Mouse (Mus musculus) kidney, embryonic 14.5 days (tissue): ENCODE results near the gene Ccdc47. TPM values are rescaled to one million over a fixed set of nuclear protein-coding genes. Genes with fewer than 3 reads are reported as not detected.

Experiments used
- ATAC-seq: fragments of 200-750 bp; cut with Nextera tagmentation; 2 replicates; pipeline ENCODE4 v1.8.0; 2017; ENCODE audit warnings: moderate number of reproducible peaks, mild to moderate bottlenecking, moderate TSS enrichment, moderate library complexity; ENCODE audit not compliant: low FRiP score, low TSS enrichment
- H3K27ac ChIP-seq: fragments of 300-500 bp; sonication (generic); 2 replicates; pipeline ENCODE4 v1.5.1; 2014; ENCODE audit warnings: low read depth, mild to moderate bottlenecking, low read length, moderate library complexity, mixed read lengths
- H3K27me3 ChIP-seq: fragments of 300-500 bp; sonication (generic); 2 replicates; pipeline ENCODE4 v1.6.1; 2014; ENCODE audit warnings: mild to moderate bottlenecking, low read length; ENCODE audit not compliant: control insufficient read depth, insufficient read depth
- H3K36me3 ChIP-seq: fragments of 300-500 bp; sonication (generic); 2 replicates; pipeline ENCODE4 v1.6.1; 2014; ENCODE audit warnings: low read length, mixed read lengths; ENCODE audit not compliant: control insufficient read depth, insufficient read depth
- H3K4me1 ChIP-seq: fragments of 300-500 bp; sonication (generic); 2 replicates; pipeline ENCODE4 v1.6.1; 2014; ENCODE audit warnings: low read length, mixed read lengths; ENCODE audit not compliant: control insufficient read depth, insufficient read depth
- H3K4me2 ChIP-seq: fragments of 300-500 bp; sonication (generic); replicated peaks from 2 replicates; pipeline ENCODE4 v1.6.1; 2014; ENCODE audit warnings: low read depth, mild to moderate bottlenecking, low read length
- H3K4me3 ChIP-seq: fragments of 300-500 bp; sonication (generic); 2 replicates; pipeline ENCODE4 v1.5.1; 2014; ENCODE audit warnings: mild to moderate bottlenecking, low read length
- H3K9ac ChIP-seq: fragments of 300-500 bp; sonication (generic); 2 replicates; pipeline ENCODE4 v1.6.1; 2014; ENCODE audit warnings: low read depth, mild to moderate bottlenecking, low read length, moderate library complexity
- H3K9me3 ChIP-seq: fragments of 300-500 bp; sonication (generic); 2 replicates; pipeline ENCODE4 v1.6.1; 2016; ENCODE audit warnings: low read length; ENCODE audit not compliant: control insufficient read depth
- WGBS: fragments of 180-500 bp; shearing (Covaris S2); extraction: QIAGEN DNeasy Blood & Tissue Kit; methylation state at CpG from one replicate; pipeline ENCODE4 v1.1.7; 2014; 5-methylcytosine and 5-hydroxymethylcytosine counted together
- polyA plus RNA-seq: library from polyadenylated mRNA; unstranded; fragments of >200 nt; fragmentation: Nextera tagmentation; extraction: Ambion mirVana; gene quantifications from 2 replicates; pipeline ENCODE4 v1.2.1, GENCODE M21; 2014

The Ccdc47 gene
- polyA plus RNA-seq, 1 experiment from 2014 or later = 60.3 TPM

GRCm38 (mm10) chr11:106192657-106193370 is 23.3 kb downstream of the Ccdc47 start:
- peak overlapping the region; percentile 59 for H3K9ac ChIP-seq
- peak overlapping the region; percentile 63 for H3K27ac ChIP-seq
- peak overlapping the region; percentile 53 for H3K4me3 ChIP-seq
- H3K36me3 ChIP-seq = peaks cover 11% of the 10 kb centered on the region; the same call in 1 of the 2 replicates
- no peaks in the 10 kb centered on the region for H3K27me3 ChIP-seq
- peak overlapping the region; percentile 43 for H3K4me2 ChIP-seq
- no peaks in the 10 kb centered on the region for H3K9me3 ChIP-seq
- H3K4me1 ChIP-seq = no peaks in the 10 kb centered on the region
- 9% methylated on average over 19 of the region's 19 CpGs for WGBS
- no peak; the same call in 1 of the 2 replicates for ATAC-seq

DNA sequence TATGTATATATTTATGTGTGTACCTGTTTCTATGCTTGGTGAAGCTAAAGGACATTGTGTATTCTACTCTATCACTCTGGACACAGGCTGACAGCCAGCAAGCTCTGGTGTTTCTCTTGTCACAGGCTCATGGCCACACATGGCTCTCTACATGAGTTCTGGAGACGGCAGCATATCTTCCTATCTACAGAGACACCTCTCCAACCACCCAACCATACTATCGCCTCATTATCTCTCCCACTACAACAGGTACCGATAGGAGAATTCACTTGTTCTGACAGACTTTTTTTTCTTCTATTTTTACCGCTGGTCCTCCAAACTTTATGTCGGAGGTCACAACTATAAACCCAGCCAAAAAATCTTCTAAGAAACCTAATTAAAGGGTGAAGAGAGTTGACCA is 23.9 kb downstream of the Ccdc47 start:
- H3K4me3 ChIP-seq = peak overlapping the region; percentile 53; the same call in 1 of the 2 replicates
- no peaks in the 10 kb centered on the region for H3K9me3 ChIP-seq
- H3K4me2 ChIP-seq = peak overlapping the region; percentile 43
- H3K27ac ChIP-seq = no peak overlapping the region
- WGBS = 77% methylated on average over 5 of the region's 5 CpGs
- H3K4me1 ChIP-seq = no peaks in the 10 kb centered on the region
- ATAC-seq = no peak
- H3K9ac ChIP-seq = peak overlapping the region; percentile 59; the same call in 1 of the 2 replicates
- no peaks in the 10 kb centered on the region for H3K27me3 ChIP-seq
- H3K36me3 ChIP-seq = peaks cover 8% of the 10 kb centered on the region; the same call in 1 of the 2 replicates

DNA sequence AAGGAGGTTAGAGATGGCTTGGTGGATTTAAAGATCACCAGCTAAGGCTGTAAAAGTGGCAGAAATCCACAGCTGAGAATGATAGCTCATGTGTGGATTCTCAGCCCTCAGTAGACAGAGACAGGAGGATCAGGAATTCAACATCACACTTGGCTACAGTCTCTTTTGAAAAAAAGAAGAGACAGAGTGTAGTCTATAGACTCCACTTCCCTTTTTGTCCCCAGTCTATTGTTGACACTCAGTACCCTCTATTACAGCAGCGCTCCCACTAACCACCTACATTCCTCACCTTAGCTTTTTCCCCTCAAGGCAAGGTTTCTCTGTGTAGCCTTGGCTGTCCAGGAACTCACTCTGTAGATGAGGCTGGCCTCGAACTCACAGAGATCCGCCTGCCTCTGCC is 24.4 kb downstream of the Ccdc47 start:
- no peak overlapping the region for H3K27ac ChIP-seq
- H3K27me3 ChIP-seq = no peaks in the 10 kb centered on the region
- WGBS = 97% methylated on average over 3 of the region's 3 CpGs
- peaks cover 4% of the 10 kb centered on the region; the same call in 1 of the 2 replicates for H3K36me3 ChIP-seq
- no peaks in the 10 kb centered on the region for H3K9me3 ChIP-seq
- no peak overlapping the region for H3K9ac ChIP-seq
- no peak for ATAC-seq
- H3K4me3 ChIP-seq = no peak overlapping the region
- H3K4me2 ChIP-seq = no peak overlapping the region
- H3K4me1 ChIP-seq = no peaks in the 10 kb centered on the region

DNA sequence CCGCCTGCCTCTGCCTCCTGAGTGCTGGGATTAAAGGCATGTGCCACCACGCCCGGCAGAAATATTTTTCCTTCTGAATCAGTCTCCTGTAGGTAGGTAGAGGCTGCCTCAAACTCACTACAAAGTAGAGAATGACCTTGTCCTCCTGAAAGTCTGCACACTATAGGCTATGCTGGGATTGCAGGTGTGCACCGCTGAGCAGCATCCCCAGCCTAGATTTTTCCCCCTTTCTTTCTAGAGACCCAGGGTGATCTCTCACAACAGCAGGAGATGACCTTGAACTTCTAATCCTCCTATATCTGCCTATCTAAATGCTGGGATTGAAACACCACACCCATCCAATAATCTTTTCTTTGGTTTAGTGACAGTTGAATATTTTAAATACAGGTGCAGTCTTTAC is 28.8 kb downstream of the Ccdc47 start:
- WGBS = 93% methylated on average over 4 of the region's 4 CpGs
- Histone ChIP-seq H3K4me1 (no peaks in the 10 kb centered on the region), H3K4me2 (no peak overlapping the region), H3K9me3 (no peaks in the 10 kb centered on the region), H3K9ac (no peak overlapping the region), H3K27me3 (no peaks in the 10 kb centered on the region), H3K4me3 (no peak overlapping the region), H3K27ac (no peak overlapping the region), H3K36me3 (peaks cover 20% of the 10 kb centered on the region; the same call in 1 of the 2 replicates)
- no peak for ATAC-seq

GRCm38 (mm10) chr11:106180449-106180801 is 35.7 kb downstream of the Ccdc47 start:
- Histone ChIP-seq H3K27me3 (no peaks in the 10 kb centered on the region), H3K4me1 (no peaks in the 10 kb centered on the region), H3K9ac (no peak overlapping the region), H3K4me2 (no peak overlapping the region), H3K36me3 (peaks cover 26% of the 10 kb centered on the region), H3K9me3 (no peaks in the 10 kb centered on the region), H3K4me3 (no peak overlapping the region), H3K27ac (no peak overlapping the region)
- no peak for ATAC-seq
- WGBS = 78% methylated on average over 2 of the region's 2 CpGs

GRCm38 (mm10) chr11:106179711-106180448 is 36.3 kb downstream of the Ccdc47 start:
- H3K4me2 ChIP-seq = no peak overlapping the region
- ATAC-seq = no peak
- H3K9ac ChIP-seq = no peak overlapping the region
- H3K36me3 ChIP-seq = peaks cover 26% of the 10 kb centered on the region
- H3K4me1 ChIP-seq = no peaks in the 10 kb centered on the region
- H3K4me3 ChIP-seq = no peak overlapping the region
- 81% methylated on average over 7 of the region's 7 CpGs for WGBS
- H3K27ac ChIP-seq = no peak overlapping the region
- H3K9me3 ChIP-seq = no peaks in the 10 kb centered on the region
- no peaks in the 10 kb centered on the region for H3K27me3 ChIP-seq

DNA sequence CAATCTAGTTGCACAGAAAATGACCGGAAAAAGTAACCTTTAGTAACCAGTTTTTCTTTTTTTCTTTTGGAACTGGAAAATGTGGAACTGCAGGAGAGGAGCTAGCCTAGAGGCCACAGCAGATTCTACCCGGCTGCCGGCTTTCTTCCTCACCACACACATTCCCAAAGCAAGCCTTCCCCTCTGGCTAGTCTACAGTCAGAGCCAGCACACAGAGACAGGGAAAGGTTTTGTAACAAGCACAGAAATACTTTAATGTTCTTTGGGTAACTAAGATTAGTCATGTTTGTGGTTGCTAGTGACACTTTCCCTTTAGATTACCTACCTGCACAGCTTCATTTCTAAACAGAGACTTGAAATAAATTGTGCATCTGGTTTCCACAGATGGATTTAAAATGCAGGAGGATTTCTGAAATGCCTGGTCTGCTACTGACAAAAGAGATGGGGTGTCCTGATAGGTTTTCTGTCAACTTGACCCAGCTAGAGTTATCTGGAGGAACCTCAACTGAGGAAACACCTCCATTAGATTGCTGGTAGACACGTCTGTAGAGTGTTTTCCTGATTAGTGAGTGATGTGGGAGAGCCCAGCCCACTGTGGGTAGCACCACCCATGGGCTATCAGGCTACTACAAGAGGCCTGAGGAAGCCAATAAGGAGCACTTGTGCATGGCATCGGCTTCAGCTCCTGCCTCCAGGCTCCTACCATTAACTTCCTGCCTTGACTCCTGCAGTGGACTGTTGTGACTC is 37.9 kb downstream of the Ccdc47 start:
- no peak overlapping the region for H3K9ac ChIP-seq
- 70% methylated on average over 5 of the region's 5 CpGs for WGBS
- ATAC-seq = no peak
- H3K4me1 ChIP-seq = no peaks in the 10 kb centered on the region
- H3K4me2 ChIP-seq = no peak overlapping the region
- H3K27me3 ChIP-seq = no peaks in the 10 kb centered on the region
- no peak overlapping the region for H3K27ac ChIP-seq
- H3K9me3 ChIP-seq = no peaks in the 10 kb centered on the region
- no peak overlapping the region for H3K4me3 ChIP-seq
- peaks cover 13% of the 10 kb centered on the region for H3K36me3 ChIP-seq

DNA sequence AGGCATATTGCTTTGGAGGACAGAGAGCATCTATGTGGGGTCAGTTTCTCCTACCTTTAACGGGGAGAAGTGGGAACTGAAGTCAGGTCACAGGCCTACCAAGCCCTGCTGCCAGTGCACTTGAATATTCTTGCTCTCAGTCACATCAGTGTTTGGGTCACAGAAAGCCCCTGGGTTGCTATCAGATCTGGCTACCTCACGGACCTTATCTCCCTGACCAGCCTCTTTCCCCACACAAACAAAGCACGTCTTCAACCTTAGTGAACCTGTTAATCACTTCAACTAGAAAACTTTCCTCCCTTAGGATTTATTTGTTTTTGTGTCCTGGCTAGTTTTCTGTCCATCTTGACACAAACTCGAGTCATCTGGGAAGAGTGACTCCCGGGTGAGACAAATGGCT is 39.8 kb downstream of the Ccdc47 start:
- WGBS = 78% methylated on average over 5 of the region's 5 CpGs
- Histone ChIP-seq H3K9me3 (no peaks in the 10 kb centered on the region), H3K9ac (no peak overlapping the region), H3K4me1 (no peaks in the 10 kb centered on the region), H3K4me3 (no peak overlapping the region), H3K27me3 (no peaks in the 10 kb centered on the region), H3K36me3 (0 out of 2 replicates have a peak, but pooled peaks cover 4% of the 10 kb centered on the region), H3K4me2 (no peak overlapping the region), H3K27ac (no peak overlapping the region)
- ATAC-seq = no peak
